Mouse (Mus musculus) small intestine, adult 2 months (tissue): ENCODE measurements at regions not wholly inside any gene's neighbourhood (a gene's known extent, or its start where the extent isn't known, plus 50 kb on each side); places are given as distances from the start of the nearest gene placed in this dataset.

ENCODE experiments used
- H3K27ac ChIP-seq: fragments of 200-500 bp; 2 replicates; pipeline ENCODE4 v1.5.1; 2012; ENCODE audit warnings: low read depth, low read length, control low read depth, inconsistent platforms; ENCODE audit not compliant: insufficient read depth
- H3K27me3 ChIP-seq: fragments of 200-500 bp; 2 replicates; pipeline ENCODE4 v1.6.1; 2012; ENCODE audit warnings: mild to moderate bottlenecking, moderate library complexity, low read length, inconsistent platforms; ENCODE audit not compliant: control insufficient read depth, insufficient read depth
- H3K36me3 ChIP-seq: fragments of 200-500 bp; 2 replicates; pipeline ENCODE4 v1.6.1; 2012; ENCODE audit warnings: mild to moderate bottlenecking, low read length, control low read depth, inconsistent platforms; ENCODE audit not compliant: control insufficient read depth, insufficient read depth
- H3K4me1 ChIP-seq: fragments of 200-500 bp; 2 replicates; pipeline ENCODE4 v1.6.1; 2012; ENCODE audit warnings: low read length, inconsistent platforms, mixed read lengths; ENCODE audit not compliant: control insufficient read depth, insufficient read depth, insufficient read length
- H3K4me3 ChIP-seq: fragments of 200-500 bp; 2 replicates; pipeline ENCODE4 v1.5.1; 2012; ENCODE audit warnings: low read depth, mild to moderate bottlenecking, control low read depth, inconsistent platforms, low read length, moderate library complexity
- CTCF ChIP-seq: fragments of 200-500 bp; IDR thresholded peaks from 2 replicates; pipeline ENCODE4 v1.5.1; 2012; ENCODE audit warnings: low read depth, mild to moderate bottlenecking, control low read depth, inconsistent platforms, low read length, moderate library complexity, mixed read lengths; ENCODE audit not compliant: insufficient replicate concordance, insufficient read length; ENCODE audit errors: extremely low read depth
- POLR2A ChIP-seq: fragments of 200-500 bp; IDR thresholded peaks from 2 replicates; pipeline ENCODE4 v1.6.1; 2012; ENCODE audit warnings: low read depth, mild to moderate bottlenecking, control low read depth, inconsistent platforms, low read length, moderate library complexity
- WGBS: fragments of 180-500 bp; shearing (Covaris S2); methylation state at CpG from one replicate; pipeline ENCODE4 v1.1.7; 2018; 5-methylcytosine and 5-hydroxymethylcytosine counted together

DNA sequence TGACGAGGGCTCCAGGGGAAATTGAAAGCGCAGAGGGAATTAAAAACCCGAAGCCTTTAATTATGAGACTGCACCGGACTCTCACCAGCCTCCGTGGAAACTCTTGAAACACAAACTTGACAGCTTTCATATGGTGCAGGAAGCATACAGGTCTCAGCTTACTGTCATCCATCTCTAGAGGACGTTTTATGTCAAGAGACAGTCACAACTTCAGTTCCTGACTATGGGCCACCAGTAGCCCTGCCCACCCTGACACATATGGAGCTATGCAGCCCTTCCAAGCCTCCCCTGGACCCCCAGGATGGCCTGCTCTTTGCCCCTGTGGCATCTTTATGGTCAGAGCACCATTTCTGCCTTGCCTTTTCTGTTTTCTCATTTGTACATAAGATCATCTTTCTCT, 530.0 kb downstream of the Vrk1 start:
- WGBS: 59% methylated on average over 6 of the region's 6 CpGs
- TF ChIP-seq POLR2A (no peak), CTCF (no peak)
- no peaks in the 10 kb centered on the region for H3K27me3 ChIP-seq
- H3K36me3 ChIP-seq: no peaks in the 10 kb centered on the region
- H3K4me3 ChIP-seq: no peak overlapping the region
- H3K4me1 ChIP-seq: no peaks in the 10 kb centered on the region
- peak overlapping the region; percentile 36; the same call in 1 of the 2 replicates for H3K27ac ChIP-seq

- Histone ChIP-seq H3K36me3 (no peaks in the 10 kb centered on the region), H3K27ac (no peak overlapping the region), H3K27me3 (no peaks in the 10 kb centered on the region), H3K4me3 (no peak overlapping the region), H3K4me1 (no peaks in the 10 kb centered on the region)
- WGBS: 83% methylated on average over 9 of the region's 9 CpGs
- TF ChIP-seq CTCF (no peak), POLR2A (no peak)
These were observed 549.5 kb downstream of the Vrk1 start for GRCm38 (mm10) chr12:106559566-106559965.

DNA sequence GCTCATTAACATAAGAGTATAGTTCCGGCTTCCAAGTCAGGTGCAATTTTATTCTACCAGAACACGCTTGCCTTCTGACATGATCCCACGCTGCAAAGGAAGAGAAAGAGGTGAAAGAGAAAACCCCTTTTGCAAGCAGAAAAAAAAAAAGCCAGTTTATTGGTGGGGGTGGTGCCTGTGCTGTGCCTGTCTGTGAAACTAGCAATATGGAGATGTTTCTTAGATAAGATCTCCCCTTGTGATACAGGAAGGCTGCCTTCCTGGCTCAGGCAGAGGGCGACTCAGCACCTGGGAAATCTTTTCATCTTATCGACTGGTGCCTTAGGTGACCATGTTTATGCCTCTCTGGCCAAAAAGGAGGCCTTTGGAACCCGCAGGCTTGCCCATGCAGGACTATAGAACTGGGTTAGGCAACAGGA, 555.2 kb downstream of the Vrk1 start:
- WGBS: 24% methylated on average over 6 of the region's 6 CpGs
- TF ChIP-seq POLR2A (no peak), CTCF (no peak)
- Histone ChIP-seq H3K36me3 (no peaks in the 10 kb centered on the region), H3K4me1 (no peaks in the 10 kb centered on the region), H3K27me3 (no peaks in the 10 kb centered on the region), H3K4me3 (no peak overlapping the region), H3K27ac (no peak overlapping the region)

GRCm38 (mm10) chr12:106566361-106566760, 556.3 kb downstream of the Vrk1 start:
- TF ChIP-seq CTCF (no peak), POLR2A (no peak)
- Histone ChIP-seq H3K4me1 (no peaks in the 10 kb centered on the region), H3K27me3 (no peaks in the 10 kb centered on the region), H3K36me3 (no peaks in the 10 kb centered on the region), H3K27ac (no peak overlapping the region), H3K4me3 (no peak overlapping the region)
- WGBS: 87% methylated on average over 4 of the region's 4 CpGs

- no peaks in the 10 kb centered on the region for H3K4me1 ChIP-seq
- H3K27me3 ChIP-seq: no peaks in the 10 kb centered on the region
- no peak overlapping the region for H3K27ac ChIP-seq
- no peaks in the 10 kb centered on the region for H3K36me3 ChIP-seq
- no peak overlapping the region for H3K4me3 ChIP-seq
- WGBS: 58% methylated on average over 5 of the region's 5 CpGs
- TF ChIP-seq POLR2A (no peak), CTCF (no peak)
These were observed 557.1 kb downstream of the Vrk1 start for GRCm38 (mm10) chr12:106567116-106567515.

DNA sequence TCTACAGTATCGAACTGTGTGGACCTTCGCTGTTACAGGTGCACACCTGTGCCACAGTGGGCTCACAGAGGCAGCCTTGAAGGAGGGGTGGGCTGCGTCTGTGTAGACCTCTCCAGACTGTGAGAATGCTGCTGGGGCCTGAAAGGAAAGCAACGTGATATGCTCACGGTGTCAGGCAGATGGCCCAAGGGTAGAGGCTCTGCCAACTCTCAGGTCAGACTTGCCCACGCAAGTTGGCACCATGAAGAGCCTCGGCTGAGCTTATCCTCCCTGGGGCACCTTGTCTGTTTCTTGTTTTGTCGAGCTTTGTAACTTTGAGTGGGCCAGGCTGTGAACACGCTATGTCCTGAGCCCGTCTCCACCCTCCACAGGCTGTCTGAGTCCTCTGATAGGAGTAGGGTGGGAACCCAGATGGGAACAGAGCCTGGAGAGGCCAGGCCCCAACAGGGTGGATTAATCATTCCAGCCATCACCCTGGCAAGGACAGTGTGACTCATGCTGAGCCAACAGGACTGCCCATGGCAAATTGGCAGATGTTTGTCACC, 558.6 kb downstream of the Vrk1 start:
- no peaks in the 10 kb centered on the region for H3K27me3 ChIP-seq
- H3K36me3 ChIP-seq: no peaks in the 10 kb centered on the region
- H3K4me1 ChIP-seq: no peaks in the 10 kb centered on the region
- no peak overlapping the region for H3K4me3 ChIP-seq
- WGBS: 85% methylated on average over 10 of the region's 10 CpGs
- H3K27ac ChIP-seq: no peak overlapping the region
- TF ChIP-seq POLR2A (no peak), CTCF (no peak)

GRCm38 (mm10) chr12:106572956-106573355, 562.9 kb downstream of the Vrk1 start:
- WGBS: 75% methylated on average over 5 of the region's 5 CpGs
- H3K4me1 ChIP-seq: no peaks in the 10 kb centered on the region
- TF ChIP-seq CTCF (no peak), POLR2A (no peak)

GRCm38 (mm10) chr12:106582760-106583159, 572.7 kb downstream of the Vrk1 start:
- 66% methylated on average over 9 of the region's 9 CpGs for WGBS
- H3K36me3 ChIP-seq: no peaks in the 10 kb centered on the region
- H3K4me1 ChIP-seq: no peaks in the 10 kb centered on the region
- no peak for TF ChIP-seq CTCF
- no peak for TF ChIP-seq POLR2A
- H3K27me3 ChIP-seq: no peaks in the 10 kb centered on the region
- H3K27ac ChIP-seq: no peak overlapping the region
- no peak overlapping the region for H3K4me3 ChIP-seq

More at GRCm38 (mm10) chr12:106572956-106573355, 562.9 kb downstream of the Vrk1 start:
- Histone ChIP-seq H3K4me3 (no peak overlapping the region), H3K27me3 (no peaks in the 10 kb centered on the region), H3K27ac (no peak overlapping the region), H3K36me3 (no peaks in the 10 kb centered on the region)
